Mouse (Mus musculus): ENCODE data around the gene Zfp574. TPM values are rescaled to one million over a fixed set of nuclear protein-coding genes. Genes with fewer than 3 reads are reported as not detected.

Gene Zfp574
- total and polyA plus RNA-seq, 3 experiments: 9.2 to 12.6 (median 10.3) TPM

DNA sequence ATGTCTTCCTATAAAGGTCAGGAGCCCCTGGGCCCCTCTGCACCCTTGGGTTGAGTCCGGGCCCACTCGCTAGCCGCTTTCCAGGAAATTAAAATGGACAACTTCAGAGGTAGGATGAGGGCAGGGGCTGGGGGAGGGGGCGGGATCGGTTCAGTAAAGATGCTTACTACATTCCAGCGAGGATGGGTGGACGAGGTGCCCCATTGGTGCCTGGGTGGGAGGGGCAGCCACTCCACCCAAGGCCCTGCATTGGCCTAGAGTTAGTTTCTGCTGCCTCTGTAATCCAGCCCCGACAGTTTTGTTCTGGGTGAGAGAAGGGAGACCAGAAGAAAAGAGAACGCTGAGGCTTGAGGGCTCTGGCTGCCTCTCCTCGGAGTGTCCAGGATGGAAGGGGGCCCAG is 17.5 kb downstream of the Zfp574 start:
- H3K27me3 ChIP-seq (ENCODE audit: control insufficient read depth, insufficient read depth, low read length): 0 out of 2 replicates have a peak, but pooled peaks cover 1% of the 10 kb centered on the region
- H3K27ac ChIP-seq: no peak overlapping the region
- 52% methylated on average over 10 of the region's 10 CpGs for WGBS
- no peak for TF ChIP-seq POLR2A (IDR thresholded peaks at IDR 0.05; ENCODE audit: insufficient read depth, low read depth, low read length)
- TF ChIP-seq CTCF (IDR thresholded peaks at IDR 0.05): no peak
- DNase-seq: no peak
- intact Hi-C loops (cut with DNase I): no loop called here
- H3K9ac ChIP-seq (ENCODE audit: low read depth, low read length): no peak overlapping the region
- H3K36me3 ChIP-seq (ENCODE audit: control insufficient read depth, insufficient read depth, low read length): peaks cover 2% of the 10 kb centered on the region; the same call in 1 of the 2 replicates
- no peaks in the 10 kb centered on the region for H3K79me2 ChIP-seq (replicated peaks; ENCODE audit: control insufficient read depth, insufficient read depth, low read length)
- H3K4me3 ChIP-seq: no peak overlapping the region
- H3K4me1 ChIP-seq (ENCODE audit: control insufficient read depth, insufficient read depth, low read length): peaks cover under 1% of the 10 kb centered on the region

DNA sequence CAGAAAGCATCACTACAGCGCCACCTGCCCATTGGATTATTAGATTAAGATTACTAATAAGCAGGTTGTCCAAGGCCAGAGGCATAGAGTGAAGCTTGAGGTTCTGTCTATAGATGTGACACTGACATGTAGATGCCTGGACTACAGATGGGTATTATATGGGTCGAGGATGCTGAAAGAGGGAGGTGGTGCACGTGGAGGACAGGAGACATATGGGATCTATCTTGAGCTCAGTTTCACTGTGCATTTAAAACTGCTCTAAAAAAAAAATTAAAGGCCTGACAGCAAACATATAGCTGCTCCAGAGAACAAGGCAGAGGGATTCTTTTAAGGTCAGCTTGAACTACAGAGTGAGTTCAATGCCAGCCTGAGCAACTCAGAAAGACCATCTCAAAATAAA is 25.8 kb downstream of the Zfp574 start:
- Histone ChIP-seq H3K4me3 (no peak overlapping the region), H3K79me2 (replicated peaks; ENCODE audit: control insufficient read depth, insufficient read depth, low read length) (no peaks in the 10 kb centered on the region), H3K9ac (ENCODE audit: low read depth, low read length) (no peak overlapping the region), H3K27me3 (ENCODE audit: control insufficient read depth, insufficient read depth, low read length) (no peaks in the 10 kb centered on the region; the same call in 1 of the 2 replicates), H3K36me3 (ENCODE audit: control insufficient read depth, insufficient read depth, low read length) (no peaks in the 10 kb centered on the region), H3K27ac (no peak overlapping the region), H3K4me1 (ENCODE audit: control insufficient read depth, insufficient read depth, low read length) (no peaks in the 10 kb centered on the region)
- intact Hi-C loops (cut with DNase I): no loop called here
- WGBS: 67% methylated on average over 3 of the region's 3 CpGs
- TF ChIP-seq EP300 (IDR thresholded peaks at IDR 0.05; ENCODE audit: insufficient read depth, low read depth, low read length) (no peak), POLR2A (IDR thresholded peaks at IDR 0.05; ENCODE audit: insufficient read depth, low read depth, low read length) (no peak), CTCF (IDR thresholded peaks at IDR 0.05) (no peak)
- DNase-seq: no peak

DNA sequence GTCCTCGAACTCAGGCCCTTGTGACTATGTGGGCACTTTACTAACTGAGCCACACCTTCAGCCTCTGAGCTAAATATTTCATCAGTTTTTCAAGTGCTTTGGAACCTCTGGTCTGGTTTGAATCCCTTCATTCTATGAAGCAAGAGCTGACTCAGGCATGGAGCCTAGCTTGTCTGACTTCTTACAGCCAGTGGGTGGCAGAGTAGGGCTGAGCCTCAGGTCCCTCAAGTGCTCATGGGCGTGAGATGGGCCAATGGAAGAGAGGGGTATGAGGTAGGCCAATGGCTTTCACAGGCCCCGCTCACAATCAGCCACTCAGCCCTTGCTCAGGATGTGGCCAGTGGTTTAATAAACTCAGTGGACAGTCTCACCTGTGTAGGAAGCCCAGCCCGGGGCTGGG is 27.2 kb downstream of the Zfp574 start:
- no peak for DNase-seq
- Histone ChIP-seq H3K79me2 (replicated peaks; ENCODE audit: control insufficient read depth, insufficient read depth, low read length) (no peaks in the 10 kb centered on the region), H3K27me3 (ENCODE audit: control insufficient read depth, insufficient read depth, low read length) (no peaks in the 10 kb centered on the region; the same call in 1 of the 2 replicates), H3K36me3 (ENCODE audit: control insufficient read depth, insufficient read depth, low read length) (no peaks in the 10 kb centered on the region), H3K9ac (ENCODE audit: low read depth, low read length) (no peak overlapping the region), H3K27ac (no peak overlapping the region), H3K4me3 (no peak overlapping the region), H3K4me1 (ENCODE audit: control insufficient read depth, insufficient read depth, low read length) (no peaks in the 10 kb centered on the region)
- TF ChIP-seq EP300 (IDR thresholded peaks at IDR 0.05; ENCODE audit: insufficient read depth, low read depth, low read length): no peak
- no peak for TF ChIP-seq CTCF (IDR thresholded peaks at IDR 0.05)
- no peak for TF ChIP-seq POLR2A (IDR thresholded peaks at IDR 0.05; ENCODE audit: insufficient read depth, low read depth, low read length)
- 41% methylated on average over 4 of the region's 4 CpGs for WGBS
- intact Hi-C loops (cut with DNase I): no loop called here

DNA sequence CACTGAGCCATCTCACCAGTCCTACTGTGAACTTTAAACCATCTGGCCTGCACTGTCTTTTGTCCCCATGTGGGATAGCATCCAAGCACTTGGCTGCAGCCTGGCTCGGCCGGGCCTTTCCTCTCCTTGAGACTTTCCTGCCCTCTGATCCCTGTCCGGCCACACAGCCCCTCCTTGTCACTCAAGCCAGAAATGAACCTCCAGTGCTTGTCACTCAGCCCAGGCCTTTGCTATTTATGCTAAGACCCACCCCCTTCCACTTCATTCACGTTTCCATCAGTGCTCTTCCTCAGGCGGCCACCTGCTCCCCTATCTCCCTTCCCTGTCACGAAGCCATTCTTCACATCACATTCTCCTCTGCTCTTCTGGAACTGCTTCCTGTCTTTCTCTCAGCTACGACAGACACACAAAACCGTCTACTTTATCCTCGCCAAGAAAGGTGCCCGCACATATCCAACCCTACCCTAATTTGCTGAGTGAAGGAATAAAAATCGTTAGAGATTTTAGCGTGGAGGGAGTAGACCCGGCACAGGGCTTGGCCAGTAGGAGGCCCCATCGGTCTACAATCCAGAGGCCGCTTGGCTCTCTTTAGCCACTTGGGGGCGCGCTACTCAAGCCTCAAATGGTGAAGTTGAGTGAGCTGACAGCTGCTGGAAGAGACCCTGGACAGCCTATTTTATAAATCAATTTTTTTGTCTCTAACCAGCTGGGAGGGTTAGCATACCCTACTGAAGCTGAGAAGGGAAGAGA is 33.2 kb downstream of the Zfp574 start:
- Histone ChIP-seq H3K27ac (no peak overlapping the region), H3K27me3 (ENCODE audit: control insufficient read depth, insufficient read depth, low read length) (no peaks in the 10 kb centered on the region), H3K4me3 (no peak overlapping the region), H3K36me3 (ENCODE audit: control insufficient read depth, insufficient read depth, low read length) (no peaks in the 10 kb centered on the region), H3K4me1 (ENCODE audit: control insufficient read depth, insufficient read depth, low read length) (no peaks in the 10 kb centered on the region), H3K79me2 (replicated peaks; ENCODE audit: control insufficient read depth, insufficient read depth, low read length) (no peaks in the 10 kb centered on the region), H3K9ac (ENCODE audit: low read depth, low read length) (no peak overlapping the region)
- intact Hi-C loops (cut with DNase I): loop anchor here (2.0 to 10.0 kb wide), 2 partner anchors 81 to 229 kb away; no protein-coding TSS in a partner anchor
- 9% methylated on average over 17 of the region's 17 CpGs for WGBS
- TF ChIP-seq EP300 (IDR thresholded peaks at IDR 0.05; ENCODE audit: insufficient read depth, low read depth, low read length) (no peak), CTCF (IDR thresholded peaks at IDR 0.05) (peak; percentile 98)
- DNase-seq: peak; percentile 73 to 79

DNA sequence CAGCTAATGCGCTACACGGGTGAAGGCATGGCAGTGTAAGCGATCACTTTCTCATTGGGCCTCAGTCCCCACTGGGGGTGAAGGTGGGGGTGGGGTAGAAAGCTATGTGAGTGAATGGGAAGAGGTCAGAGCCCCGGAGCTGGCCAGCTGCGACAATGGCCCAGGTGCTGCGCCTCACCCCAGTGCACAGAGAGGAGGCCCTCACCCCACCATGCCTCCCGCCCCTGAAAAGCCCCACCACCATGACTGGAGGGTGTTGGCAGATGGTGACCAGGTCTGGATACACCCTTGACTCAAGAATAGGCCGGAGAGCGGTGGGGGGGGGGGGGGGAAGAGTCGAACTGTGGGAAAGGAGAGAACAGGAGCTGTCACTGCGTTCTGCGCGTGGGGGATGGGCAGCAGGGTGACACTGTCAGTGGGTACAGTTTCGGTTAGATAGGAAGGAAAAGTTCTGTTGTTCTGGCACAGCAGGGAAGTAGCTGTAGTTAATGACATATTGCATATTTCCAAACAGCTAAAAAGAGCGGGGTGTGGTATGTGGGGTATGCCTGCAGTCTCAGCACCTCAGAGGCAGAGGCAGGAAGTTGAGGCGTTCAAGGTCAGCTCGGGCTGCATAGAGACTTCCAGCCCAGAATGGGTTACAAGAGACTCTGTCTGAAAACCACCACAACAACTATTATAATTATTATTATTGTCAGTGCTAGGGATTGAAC is 34.6 kb downstream of the Zfp574 start:
- Histone ChIP-seq H3K79me2 (replicated peaks; ENCODE audit: control insufficient read depth, insufficient read depth, low read length) (no peaks in the 10 kb centered on the region), H3K9ac (ENCODE audit: low read depth, low read length) (no peak overlapping the region), H3K4me3 (no peak overlapping the region), H3K36me3 (ENCODE audit: control insufficient read depth, insufficient read depth, low read length) (no peaks in the 10 kb centered on the region), H3K27ac (no peak overlapping the region), H3K4me1 (ENCODE audit: control insufficient read depth, insufficient read depth, low read length) (no peaks in the 10 kb centered on the region), H3K27me3 (ENCODE audit: control insufficient read depth, insufficient read depth, low read length) (no peaks in the 10 kb centered on the region)
- DNase-seq: no peak
- 31% methylated on average over 16 of the region's 17 CpGs for WGBS
- TF ChIP-seq CTCF (IDR thresholded peaks at IDR 0.05) (no peak), EP300 (IDR thresholded peaks at IDR 0.05; ENCODE audit: insufficient read depth, low read depth, low read length) (no peak), POLR2A (IDR thresholded peaks at IDR 0.05; ENCODE audit: insufficient read depth, low read depth, low read length) (no peak)
- intact Hi-C loops (cut with DNase I): loop anchor here (2.0 to 10.0 kb wide), 2 partner anchors 80 to 228 kb away; no protein-coding TSS in a partner anchor

DNA sequence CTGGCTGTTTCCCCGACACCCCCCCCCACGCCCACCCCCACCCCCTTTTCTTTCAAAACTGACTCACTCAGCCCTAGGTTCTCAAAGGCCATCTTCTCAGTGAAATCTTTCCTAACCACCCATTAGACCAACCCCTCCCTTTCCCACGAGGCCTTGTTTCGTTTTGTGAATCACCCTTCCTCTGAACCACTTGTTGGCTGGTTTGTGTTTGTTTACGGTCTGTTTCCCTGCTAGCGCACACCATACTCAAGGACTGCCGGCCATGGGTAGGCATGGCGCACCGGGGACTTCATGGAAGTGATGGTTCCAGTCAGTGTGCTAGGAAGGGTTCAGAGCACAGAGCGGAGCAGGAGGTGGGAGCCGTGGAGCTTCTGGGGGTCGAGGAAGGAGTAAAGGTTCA is 37.0 kb downstream of the Zfp574 start:
- no peak overlapping the region for H3K9ac ChIP-seq (ENCODE audit: low read depth, low read length)
- no peak for DNase-seq
- no peaks in the 10 kb centered on the region for H3K36me3 ChIP-seq (ENCODE audit: control insufficient read depth, insufficient read depth, low read length)
- H3K27ac ChIP-seq: no peak overlapping the region
- intact Hi-C loops (cut with DNase I): loop anchor here (10.0 kb wide), 1 partner anchor 225 kb away; no protein-coding TSS in a partner anchor
- no peaks in the 10 kb centered on the region for H3K79me2 ChIP-seq (replicated peaks; ENCODE audit: control insufficient read depth, insufficient read depth, low read length)
- no peak for TF ChIP-seq CTCF (IDR thresholded peaks at IDR 0.05)
- no peak for TF ChIP-seq EP300 (IDR thresholded peaks at IDR 0.05; ENCODE audit: insufficient read depth, low read depth, low read length)
- TF ChIP-seq POLR2A (IDR thresholded peaks at IDR 0.05; ENCODE audit: insufficient read depth, low read depth, low read length): no peak
- H3K4me1 ChIP-seq (ENCODE audit: control insufficient read depth, insufficient read depth, low read length): no peaks in the 10 kb centered on the region
- no peak overlapping the region for H3K4me3 ChIP-seq
- no peaks in the 10 kb centered on the region for H3K27me3 ChIP-seq (ENCODE audit: control insufficient read depth, insufficient read depth, low read length)
- 70% methylated on average over 12 of the region's 12 CpGs for WGBS

All from heart, adult 2 months (tissue).